In genomic region chr17:45815833-45816232, GRCm38 (mm10) we compare ENCODE assay signal across 9 mouse cellular contexts.
DNase-seq lines count a peak whose midpoint lies in the region; ATAC-seq and TF ChIP-seq lines count a peak whose summit lies in the region.
"Had no signal": no experiment of that assay in that cellular context is flagged by ENCODE, and none has a peak within 500 bp of the region (broad histone marks: within the 10 kb centered on the region; RNA-seq: fewer than 3 reads in every experiment).

No protein-coding gene starts in this region.

- no peak overlapping the region for H3K4me2 ChIP-seq in kidney, postnatal 0 days (ENCODE audit: low read length)
- H3K4me2 ChIP-seq in intestine, postnatal 0 days (replicated peaks; ENCODE audit: low read depth): no peak overlapping the region
- H3K4me2 ChIP-seq: liver, embryonic 13.5 days had no signal

- H3K27ac ChIP-seq in kidney, postnatal 0 days: no peak overlapping the region
- no peak overlapping the region for H3K27ac ChIP-seq in intestine, postnatal 0 days (ENCODE audit: low read depth, low read length)
- H3K27ac ChIP-seq: liver, embryonic 13.5 days had no signal

- no peaks in the 10 kb centered on the region for H3K36me3 ChIP-seq in kidney, postnatal 0 days (ENCODE audit: insufficient read depth, low read length)
- H3K36me3 ChIP-seq in intestine, postnatal 0 days (ENCODE audit: control insufficient read depth, insufficient read depth): no peaks in the 10 kb centered on the region
- H3K36me3 ChIP-seq: liver, embryonic 13.5 days had no signal

- 33% methylated on average over 2 of the region's 2 CpGs for WGBS in kidney, postnatal 0 days
- 44% methylated on average over 2 of the region's 2 CpGs for WGBS in intestine, postnatal 0 days

- no peak overlapping the region for H3K9ac ChIP-seq in kidney, postnatal 0 days (ENCODE audit: low read depth, low read length)
- no peak overlapping the region for H3K9ac ChIP-seq in intestine, postnatal 0 days (ENCODE audit: low read depth, low read length)
- H3K9ac ChIP-seq: liver, embryonic 13.5 days had no signal

- 0 out of 2 replicates have a peak, but pooled peaks cover 3% of the 10 kb centered on the region for H3K4me1 ChIP-seq in kidney, postnatal 0 days (replicated peaks; ENCODE audit: insufficient read depth, low read length)
- 0 out of 2 replicates have a peak, but pooled peaks cover 4% of the 10 kb centered on the region for H3K4me1 ChIP-seq in intestine, postnatal 0 days (replicated peaks; ENCODE audit: control insufficient read depth, insufficient read depth, low read length)
- H3K4me1 ChIP-seq: liver, embryonic 13.5 days had no signal

- DNase-seq in kidney, postnatal 0 days (ENCODE audit: low spot score): peak; percentile 44
- no peak for DNase-seq in kidney, adult 18-20 months
- peak; percentile 58 for DNase-seq in Muller cell, postnatal 12 days (ENCODE audit: inconsistent ontology term)
- peak; percentile 77 to 82 for DNase-seq in gastrocnemius, adult 8-10 months (ENCODE audit: low spot score in 2 of 2)
- no peak for DNase-seq in cerebellum, adult 11 months
- no peak for DNase-seq in left cerebral cortex, adult 8-10 months (ENCODE audit: low spot score in 2 of 2)
- no peak for DNase-seq in cerebellum, postnatal 36 days
- DNase-seq: liver, embryonic 13.5 days had no signal

- no peak overlapping the region for H3K4me3 ChIP-seq in kidney, postnatal 0 days (replicated peaks; ENCODE audit: low read depth, low read length)
- H3K4me3 ChIP-seq in intestine, postnatal 0 days (ENCODE audit: low read depth, low read length): no peak overlapping the region
- H3K4me3 ChIP-seq: liver, embryonic 13.5 days had no signal

- peak; percentile 49 for TF ChIP-seq CTCF in kidney, postnatal 0 days (IDR thresholded peaks at IDR 0.05; ENCODE audit: low read depth)
- peak; percentile 52 for TF ChIP-seq CTCF in intestine, postnatal 0 days (IDR thresholded peaks at IDR 0.05; ENCODE audit: low read depth)

- no peak for ATAC-seq in kidney, postnatal 0 days (replicated peaks; ENCODE audit: low FRiP score, low read depth)
- no peak for ATAC-seq in intestine, postnatal 0 days

- H3K27me3 ChIP-seq in kidney, postnatal 0 days (ENCODE audit: insufficient read depth, low read length): no peaks in the 10 kb centered on the region
- 0 out of 2 replicates have a peak, but pooled peaks cover 3% of the 10 kb centered on the region for H3K27me3 ChIP-seq in intestine, postnatal 0 days (replicated peaks; ENCODE audit: control insufficient read depth, insufficient read depth, low read length)

- H3K9me3 ChIP-seq in kidney, postnatal 0 days (replicated peaks; ENCODE audit: low read length): no peaks in the 10 kb centered on the region
- H3K9me3 ChIP-seq in intestine, postnatal 0 days (ENCODE audit: control insufficient read depth): no peaks in the 10 kb centered on the region
- H3K9me3 ChIP-seq: liver, embryonic 13.5 days had no signal

Comparison
In these comparisons a context has a peak if more than half of its experiments do, and no peak if none do; other contexts are left out.
1. DNase-seq: peak in kidney, postnatal 0 days (single experiment), Muller cell, postnatal 12 days (single experiment) and gastrocnemius, adult 8-10 months (2 of 2); none in kidney, adult 18-20 months (single experiment), cerebellum, adult 11 months (single experiment), left cerebral cortex, adult 8-10 months (0 of 2) and cerebellum, postnatal 36 days (0 of 2).